Mouse (Mus musculus) cerebellum, postnatal 14 days (tissue): Measurements from ENCODE around the gene Cd300c.
"Not testable (repeated sequence)": the region's sequence is repeated elsewhere in the genome, so short reads cannot be mapped to it uniquely, and the experiment has no call there.

ENCODE experiments used
- DNase-seq, 2 experiments: peaks; one replicate each; pipeline ENCODE4 v3.0.0; 2021; ENCODE audit warnings: mixed read lengths in 2 of 2

Cd300c gene

DNA sequence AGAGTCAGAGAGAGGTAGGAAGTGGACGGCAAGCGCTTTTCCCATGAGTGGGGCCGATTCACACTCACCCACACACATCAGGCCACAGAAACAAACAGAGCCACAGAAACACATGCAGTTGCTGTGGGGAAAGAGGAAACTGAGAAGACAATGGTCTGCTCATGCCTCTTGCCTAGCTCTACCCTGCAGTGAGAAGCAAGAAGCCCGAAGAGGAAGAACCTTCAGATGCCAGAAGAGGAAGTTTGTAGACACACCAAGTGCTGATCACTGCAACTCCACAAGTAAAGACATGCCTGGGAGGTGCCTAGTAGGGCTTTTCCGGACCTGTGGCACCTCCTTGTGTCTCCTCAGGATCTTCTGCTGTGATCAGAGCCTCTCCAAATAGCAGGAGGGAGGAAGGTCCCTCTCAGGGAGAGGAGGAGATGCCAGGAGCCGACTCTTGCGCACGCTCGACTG lies at the start of gene Cd300c:
Cd300c (minus strand) TSS at position 406 of the 456 bp plus-strand sequence.
- no peak for DNase-seq

DNA sequence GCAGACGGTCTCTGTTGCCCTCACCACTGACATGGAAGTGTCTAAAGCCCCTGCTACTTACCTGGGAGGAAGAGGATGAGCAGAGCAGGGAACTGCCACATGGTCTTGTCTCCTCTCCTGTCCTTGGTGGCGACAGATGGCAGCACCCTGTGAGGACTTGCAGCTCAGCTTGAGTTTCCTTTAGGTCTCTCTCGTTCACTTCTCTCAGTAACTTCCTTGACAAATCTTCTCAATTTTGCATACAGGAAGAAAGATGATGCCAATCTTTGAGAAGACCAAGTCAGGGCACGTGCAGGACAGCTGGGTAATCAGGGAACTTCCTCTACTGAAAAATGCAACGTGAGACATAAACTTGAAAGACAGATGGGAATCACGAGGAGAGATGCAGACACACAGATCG lies 47.1 kb upstream of the Cd300c start, which contains the start of gene Cd300ld2:
Cd300ld2 (minus strand) TSS at position 101 of the 400 bp plus-strand sequence.
- DNase-seq = not testable (repeated sequence)

DNA sequence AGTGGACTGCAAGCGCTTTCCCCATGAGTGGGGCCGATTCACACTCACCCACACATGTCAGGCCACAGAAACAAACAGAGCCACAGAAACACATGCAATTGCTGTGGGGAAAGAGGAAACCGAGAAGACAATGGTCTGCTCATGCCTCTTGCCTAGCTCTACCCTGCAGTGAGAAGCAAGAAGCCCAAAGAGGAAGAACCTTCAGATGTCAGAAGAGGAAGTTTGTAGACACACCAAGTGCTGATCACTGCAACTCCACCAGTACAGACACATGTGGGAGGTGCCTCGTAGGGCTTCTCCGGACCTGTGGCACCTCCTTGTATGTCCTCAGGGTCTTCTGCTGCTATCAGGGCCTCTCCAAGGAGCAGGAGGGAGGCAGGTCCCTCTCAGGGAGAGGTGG lies 35.1 kb upstream of the Cd300c start:
- no peak for DNase-seq

DNA sequence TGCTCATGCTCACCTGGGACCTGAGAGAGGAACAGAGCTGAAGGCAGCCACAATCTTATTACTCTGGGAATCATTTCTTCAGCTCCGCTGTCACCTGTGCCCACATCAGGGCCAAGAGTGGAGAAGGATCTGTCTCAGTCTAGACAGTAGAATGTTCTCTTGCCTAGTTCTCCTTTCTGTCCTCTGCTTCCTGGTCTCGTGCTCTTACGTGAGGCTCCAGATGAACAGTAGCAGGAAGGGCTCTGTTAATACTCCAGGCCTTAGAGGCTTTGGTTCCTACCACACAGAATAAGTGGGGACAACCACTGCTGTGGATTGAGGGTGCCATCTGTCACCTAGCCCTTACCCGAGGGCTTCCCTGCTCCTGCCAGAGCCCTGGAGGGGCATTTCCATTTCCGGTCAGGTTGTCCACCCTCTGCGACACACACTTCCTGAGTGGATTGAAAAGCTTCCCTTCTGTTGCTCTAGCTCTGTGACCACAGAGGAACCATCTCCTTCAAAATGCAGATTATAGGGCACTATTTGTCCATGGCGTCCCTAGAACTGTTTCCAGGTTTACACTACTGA lies 32.6 kb upstream of the Cd300c start, which contains the start of gene Cd300c2:
Cd300c2 (minus strand) TSS at position 407 of the 567 bp plus-strand sequence.
- peak; percentile 29 to 32 for DNase-seq

DNA sequence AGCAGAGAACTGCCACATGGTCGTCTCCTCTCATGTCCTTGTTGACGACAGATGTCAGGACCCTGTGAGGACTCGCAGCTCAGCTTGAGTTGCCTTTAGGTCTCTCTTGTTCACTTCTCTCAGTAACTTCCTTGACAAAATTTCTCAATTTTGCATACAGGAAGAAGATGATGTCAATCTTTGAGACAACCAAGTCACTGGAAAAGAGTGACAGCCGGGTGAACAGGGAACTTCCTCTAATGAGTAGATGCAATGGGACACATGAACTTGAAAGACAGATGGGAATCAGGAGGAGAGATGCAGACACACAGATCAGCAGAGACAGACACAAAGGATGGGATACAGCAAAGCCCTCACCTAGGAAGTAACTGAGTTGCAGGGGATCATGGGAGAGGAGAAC lies 20.8 kb upstream of the Cd300c start, which contains the start of gene Cd300ld:
Cd300ld (minus strand) TSS at position 130 of the 400 bp plus-strand sequence.
- no peak for DNase-seq

DNA sequence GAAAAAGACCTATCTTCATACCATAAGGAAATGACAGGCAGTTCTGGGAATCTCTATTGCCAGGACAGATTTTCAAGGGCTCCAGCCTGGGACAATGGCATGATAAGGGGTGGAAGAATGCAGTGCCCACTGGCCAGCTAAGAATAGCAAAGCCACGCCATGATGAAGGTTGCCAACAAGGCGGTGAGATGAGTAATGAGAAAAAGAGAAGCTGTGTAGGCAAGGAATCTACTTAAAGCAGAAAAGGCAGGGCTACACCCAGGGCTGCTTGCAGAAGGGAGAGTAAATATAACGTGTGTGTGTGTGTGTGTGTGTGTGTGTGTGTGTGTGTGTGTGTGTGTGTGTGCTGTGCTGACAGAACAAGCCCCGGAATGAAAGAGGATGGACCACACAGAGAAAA lies 12.9 kb upstream of the Cd300c start:
- no peak for DNase-seq

DNA sequence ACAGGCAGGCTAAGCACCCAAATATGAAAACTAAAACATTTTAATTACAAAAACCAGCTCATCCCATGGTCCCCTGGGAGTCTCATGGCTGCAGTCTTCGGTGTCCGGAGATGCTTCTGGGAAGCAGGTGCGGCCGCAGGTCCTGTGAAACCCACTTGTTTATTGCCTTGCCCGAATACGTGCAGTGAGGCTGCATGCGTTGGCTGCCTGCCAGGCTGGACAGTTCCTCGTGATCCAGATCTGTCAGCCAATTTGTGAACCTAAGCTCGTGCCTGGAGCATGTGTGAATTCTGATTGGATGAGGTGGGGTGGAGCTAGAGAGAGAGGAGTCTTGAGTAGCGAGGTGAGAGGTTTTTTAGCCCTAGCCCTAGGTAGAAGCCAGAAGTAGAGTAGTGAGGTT lies 3.8 kb upstream of the Cd300c start:
- peak; percentile 55 to 70 for DNase-seq

GRCm38 (mm10) chr11:114965182-114965828 lies 3.7 kb downstream of the Cd300c start:
- no peak for DNase-seq

DNA sequence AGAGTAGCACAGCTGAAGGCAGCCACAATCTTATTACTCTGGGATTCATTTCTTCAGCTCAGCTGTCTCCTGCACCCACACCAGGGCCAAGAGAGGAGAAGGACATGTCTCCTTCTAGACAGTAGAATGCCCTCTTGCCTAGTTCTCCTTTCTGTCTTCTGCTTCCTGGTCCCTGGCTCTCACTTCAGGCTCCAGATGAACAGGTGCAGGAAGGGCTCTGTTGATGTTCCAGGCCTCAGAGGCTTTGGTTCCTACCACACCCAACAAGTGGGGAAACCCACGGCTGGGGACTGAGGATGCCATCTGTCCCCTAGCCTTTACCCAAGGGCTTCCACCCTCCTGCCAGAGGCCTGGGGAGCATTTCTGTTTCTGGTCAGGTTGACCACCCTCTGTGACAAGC lies 8.6 kb downstream of the Cd300c start:
- DNase-seq = peak in 1 of 2 experiments; percentile 26

DNA sequence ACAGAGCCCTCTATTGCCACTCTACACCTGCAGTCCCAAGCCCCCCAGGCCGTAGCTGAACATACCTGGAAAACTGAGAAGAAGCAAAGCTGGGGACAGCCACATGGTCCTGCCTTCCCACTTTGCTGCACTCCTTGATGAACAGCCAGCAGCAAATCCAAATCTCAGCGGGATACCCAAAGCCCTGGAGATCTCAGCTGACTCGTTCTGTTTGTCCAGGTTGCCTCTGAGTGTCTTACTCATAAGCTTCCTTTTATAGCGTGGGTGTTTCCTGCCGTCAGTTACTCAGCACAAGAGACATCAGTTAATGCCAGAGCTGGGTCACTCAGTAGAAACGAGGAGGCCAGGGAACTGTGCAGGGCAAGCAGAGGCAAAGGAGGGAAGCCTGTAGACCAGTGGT lies 34.8 kb downstream of the Cd300c start, which contains the start of gene Cd300lb:
Cd300lb (minus strand) TSS at position 243 of the 400 bp plus-strand sequence.
- no peak for DNase-seq

GRCm38 (mm10) chr11:114933591-114933990 lies 35.4 kb downstream of the Cd300c start:
- no peak for DNase-seq

GRCm38 (mm10) chr11:114931041-114931440 lies 37.9 kb downstream of the Cd300c start:
- DNase-seq = no peak

- no peak for DNase-seq
Observed at GRCm38 (mm10) chr11:114929581-114929980, 39.4 kb downstream of the Cd300c start.

GRCm38 (mm10) chr11:114923961-114924360 lies 45.0 kb downstream of the Cd300c start:
- DNase-seq = peak; percentile 29 to 40

- DNase-seq = peak; percentile 60 to 73
Observed at GRCm38 (mm10) chr11:114922439-114922838, 46.5 kb downstream of the Cd300c start.

GRCm38 (mm10) chr11:114917120-114917519 lies 51.8 kb downstream of the Cd300c start:
- no peak for DNase-seq

GRCm38 (mm10) chr11:114914978-114915377 lies 54.0 kb downstream of the Cd300c start:
- DNase-seq = no peak

- DNase-seq = peak; percentile 92 to 93
Observed at GRCm38 (mm10) chr11:114912847-114913246, 56.1 kb downstream of the Cd300c start.

DNA sequence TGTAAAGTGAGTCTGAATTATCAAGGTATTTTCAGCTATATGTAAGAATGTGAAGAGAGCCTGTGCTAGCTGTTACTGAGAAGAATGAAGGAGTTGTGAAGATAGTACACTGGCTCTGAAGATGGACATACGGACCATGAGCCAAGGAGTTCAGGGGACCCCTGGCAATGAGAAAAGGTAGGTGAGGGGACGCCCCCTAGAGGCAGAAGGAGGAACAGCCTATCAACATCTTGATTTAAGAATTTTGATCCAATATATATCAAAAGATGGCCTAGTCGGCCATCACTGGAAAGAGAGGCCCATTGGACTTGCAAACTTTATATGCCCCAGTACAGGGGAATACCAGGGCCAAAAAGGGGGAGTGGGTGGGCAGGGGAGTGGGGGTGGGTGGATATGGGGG lies 59.4 kb downstream of the Cd300c start:
- DNase-seq = peak in 1 of 2 experiments; percentile 35

GRCm38 (mm10) chr11:114908086-114908485 lies 60.9 kb downstream of the Cd300c start:
- DNase-seq = no peak

DNA sequence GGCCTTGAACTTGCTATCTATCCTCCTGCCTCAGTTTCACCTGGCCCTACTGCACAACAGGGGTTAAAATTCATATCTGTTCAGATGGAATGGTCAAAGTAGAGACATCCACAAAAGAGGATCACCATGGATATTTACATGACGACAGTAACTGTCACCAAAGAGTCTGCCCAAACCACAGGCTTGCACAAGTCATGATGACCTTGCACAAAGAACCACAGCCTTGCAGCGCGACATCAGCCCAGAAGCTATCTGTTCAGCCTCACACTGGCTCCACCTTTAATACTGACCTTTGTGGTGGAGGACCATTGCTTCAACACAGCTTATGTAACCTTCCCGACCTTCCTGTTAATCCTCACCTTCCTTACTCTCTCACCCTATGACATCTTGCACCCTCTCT lies 61.4 kb downstream of the Cd300c start:
- no peak for DNase-seq
